Mouse (Mus musculus): ENCODE results near the gene Gmcl1. TPM values are rescaled to one million over a fixed set of nuclear protein-coding genes. Genes with fewer than 3 reads are reported as not detected.

Gmcl1 gene
- polyA plus RNA-seq, 1 experiment = 21.9 TPM

DNA sequence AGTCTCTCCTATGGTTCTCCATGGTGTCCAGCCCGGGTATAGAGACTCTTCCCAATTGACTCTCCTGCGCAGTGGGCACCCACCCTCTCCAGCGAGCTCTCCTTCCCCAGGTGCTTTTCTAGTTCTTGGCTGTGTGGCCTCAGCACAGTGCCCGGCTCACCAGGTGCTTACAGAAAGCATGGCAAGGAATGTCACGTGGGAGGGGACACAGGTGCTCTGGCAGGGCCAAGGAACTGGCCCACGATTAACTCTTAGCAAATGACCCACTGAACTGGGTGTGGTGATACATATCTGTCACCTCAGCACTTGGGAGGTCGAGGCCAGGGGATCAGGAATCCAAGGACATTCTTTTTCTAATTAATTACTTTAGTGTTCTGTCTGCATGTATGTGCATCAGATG, 87.0 kb downstream of the Gmcl1 start:
- TF ChIP-seq GATA1 (IDR thresholded peaks at IDR 0.05; ENCODE audit: low read length) = no peak

DNA sequence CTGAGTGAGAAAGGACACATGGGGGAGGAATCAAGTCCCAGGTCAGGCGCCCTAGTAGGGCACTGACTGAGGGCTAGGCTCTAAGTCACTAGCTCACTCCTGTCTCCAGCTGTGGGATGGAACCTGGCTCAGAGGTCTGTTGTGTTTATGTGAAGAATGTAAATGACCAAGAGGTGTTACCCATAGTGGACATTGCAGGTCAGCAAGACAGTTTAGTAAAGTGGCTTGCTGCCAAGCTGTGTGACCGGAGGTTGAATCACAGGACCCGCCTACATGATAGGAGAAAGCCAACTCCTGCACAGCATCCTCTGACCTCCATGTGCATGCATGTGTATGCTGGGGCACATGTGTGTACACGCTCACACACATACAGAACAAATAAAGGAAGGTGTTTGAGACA, 87.6 kb downstream of the Gmcl1 start:
- no peak for TF ChIP-seq GATA1 (IDR thresholded peaks at IDR 0.05; ENCODE audit: low read length)

DNA sequence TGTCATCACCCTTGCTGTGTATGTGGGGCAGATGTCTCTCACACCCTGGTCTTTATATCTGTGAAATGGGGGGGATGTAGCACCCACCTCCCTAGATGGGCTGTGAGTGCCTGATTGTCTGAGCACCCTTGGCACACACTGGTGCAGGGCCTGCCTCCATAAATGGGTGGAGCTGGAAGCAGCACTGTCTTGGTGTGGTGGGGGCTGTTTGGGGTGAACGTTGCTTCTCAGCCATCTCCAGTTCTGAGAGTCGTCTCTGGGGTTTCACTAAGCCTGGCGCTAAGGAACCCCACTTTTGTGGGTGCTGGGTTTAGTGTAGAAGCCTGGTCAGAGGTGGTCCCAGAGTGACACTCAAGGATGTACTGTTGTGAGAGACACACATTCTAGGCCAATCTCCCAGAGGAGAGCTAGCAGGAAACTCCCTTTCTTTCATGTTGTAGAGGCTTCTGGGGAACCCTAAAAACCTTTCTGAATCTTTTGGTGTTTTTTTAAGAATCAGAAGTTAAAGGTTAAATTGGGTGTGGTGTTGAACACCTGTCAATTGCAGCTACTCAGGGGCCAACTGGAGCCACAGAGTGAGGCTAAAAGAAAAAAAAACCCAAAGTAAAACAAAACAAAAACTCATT, 88.3 kb downstream of the Gmcl1 start:
- TF ChIP-seq GATA1 (IDR thresholded peaks at IDR 0.05; ENCODE audit: low read length) = no peak

Other genes starting within 250 kb of the Gmcl1 start
- 1,294 and 1,658 TPM in 2 replicates for gene Pcbp1, start 207.1 kb downstream of the Gmcl1 start, polyA plus RNA-seq (2012)
- gene Asprv1, start 105.2 kb downstream of the Gmcl1 start, polyA plus RNA-seq (2012) = not detected in 2 replicates
- gene Mxd1, start 64.2 kb downstream of the Gmcl1 start, polyA plus RNA-seq (2012) = 5.7 and 6.4 TPM in 2 replicates
- 165 and 222 TPM in 2 replicates for gene Snrnp27, start 48.9 kb downstream of the Gmcl1 start, polyA plus RNA-seq (2012)
- 0.03 and 0.16 TPM in 2 replicates for gene Anxa4, start 60.2 kb upstream of the Gmcl1 start, polyA plus RNA-seq (2012)
- gene Aak1, start 116.1 kb upstream of the Gmcl1 start, polyA plus RNA-seq (2012) = 32.1 and 39.9 TPM in 2 replicates